Mouse (Mus musculus): ENCODE data around the gene Col19a1.

GRCm38 (mm10) chr1:24515341-24515740, 71.9 kb downstream of the Col19a1 start:
- no peak for TF ChIP-seq FLI1 (IDR thresholded peaks at IDR 0.05; ENCODE audit: low read length)
- TF ChIP-seq GATA1 (IDR thresholded peaks at IDR 0.05; ENCODE audit: borderline replicate concordance, low read length), result no peak
